In the genomic region with DNA sequence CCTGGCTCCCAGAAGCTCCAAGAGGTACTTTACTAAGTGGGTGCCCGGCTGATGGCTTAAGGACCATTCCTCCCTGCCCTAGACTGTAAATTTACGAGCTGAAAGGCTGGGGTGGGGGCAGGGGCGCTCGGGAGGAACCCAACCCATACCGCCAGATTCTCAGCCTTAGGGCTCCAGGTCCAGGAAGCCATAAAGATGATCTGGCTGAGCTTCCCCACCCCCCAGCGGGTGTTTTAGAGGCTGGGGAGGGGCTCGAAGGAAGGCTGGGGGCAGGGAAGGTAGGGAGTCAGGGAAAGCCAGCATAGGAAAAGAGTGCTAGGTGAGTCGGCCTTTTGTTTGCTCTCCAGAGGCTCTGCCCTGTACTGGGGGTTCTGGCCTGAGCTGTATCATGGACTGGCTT, we compare ENCODE assay signal across 11 mouse cellular contexts. TPM values are rescaled to one million over a fixed set of nuclear protein-coding genes. Genes with fewer than 3 reads are reported as not detected.
DNase-seq lines count a peak whose midpoint lies in the region; ATAC-seq and TF ChIP-seq lines count a peak whose summit lies in the region.
"Had no signal": no experiment of that assay in that cellular context is flagged by ENCODE, and none has a peak within 500 bp of the region (broad histone marks: within the 10 kb centered on the region; RNA-seq: fewer than 3 reads in every experiment).

No protein-coding gene starts in this region.

- no peak for TF ChIP-seq CTCF in heart, adult 2 months (IDR thresholded peaks at IDR 0.05)
- TF ChIP-seq CTCF in kidney, postnatal 0 days (IDR thresholded peaks at IDR 0.05; ENCODE audit: low read depth), result no peak
- TF ChIP-seq CTCF in ES-Bruce4 (IDR thresholded peaks at IDR 0.05; ENCODE audit: low read depth, low read length), result no peak

- 61% methylated on average over 8 of the region's 8 CpGs for WGBS in heart, adult 2 months
- WGBS in kidney, postnatal 0 days, result 6% methylated on average over 8 of the region's 8 CpGs
- WGBS in intestine, embryonic 16.5 days, result 15% methylated on average over 8 of the region's 8 CpGs

- no peak overlapping the region for H3K9ac ChIP-seq in heart, adult 2 months (ENCODE audit: low read depth, low read length)
- 0 out of 2 replicates have a peak overlapping the region, but pooled peaks have one; percentile 4 for H3K9ac ChIP-seq in kidney, postnatal 0 days (ENCODE audit: low read depth, low read length)
- 0 out of 2 replicates have a peak overlapping the region, but pooled peaks have one; percentile 7 for H3K9ac ChIP-seq in ES-Bruce4 (ENCODE audit: low read depth, poor library complexity, severe bottlenecking)
- H3K9ac ChIP-seq in intestine, embryonic 16.5 days (ENCODE audit: low read depth, low read length), result peak overlapping the region; percentile 45; the same call in 1 of the 2 replicates
- H3K9ac ChIP-seq: liver, embryonic 15.5 days had no signal

- TF ChIP-seq EP300 in heart, adult 2 months (IDR thresholded peaks at IDR 0.05; ENCODE audit: insufficient read depth, low read depth, low read length), result no peak
- TF ChIP-seq EP300 in ES-Bruce4 (IDR thresholded peaks at IDR 0.05; ENCODE audit: insufficient read depth, low read depth, low read length), result peak; percentile 91

- no peaks in the 10 kb centered on the region for H3K27me3 ChIP-seq in heart, adult 2 months (ENCODE audit: control insufficient read depth, insufficient read depth, low read length)
- H3K27me3 ChIP-seq in kidney, postnatal 0 days (ENCODE audit: insufficient read depth, low read length), result no peaks in the 10 kb centered on the region
- H3K27me3 ChIP-seq in ES-Bruce4 (ENCODE audit: control insufficient read depth, insufficient read depth, low read length, poor library complexity, severe bottlenecking), result no peaks in the 10 kb centered on the region
- no peaks in the 10 kb centered on the region for H3K27me3 ChIP-seq in intestine, embryonic 16.5 days (replicated peaks; ENCODE audit: control insufficient read depth, insufficient read depth, low read length)

- TF ChIP-seq POLR2A in heart, adult 2 months (IDR thresholded peaks at IDR 0.05; ENCODE audit: insufficient read depth, low read depth, low read length), result no peak
- no peak for TF ChIP-seq POLR2A in ES-Bruce4 (IDR thresholded peaks at IDR 0.05; ENCODE audit: insufficient read depth, low read length)

- H3K4me2 ChIP-seq in kidney, postnatal 0 days (ENCODE audit: low read length), result no peak overlapping the region; the same call in 1 of the 2 replicates
- H3K4me2 ChIP-seq in intestine, embryonic 16.5 days (ENCODE audit: low read depth, low read length), result no peak overlapping the region
- H3K4me2 ChIP-seq: liver, embryonic 15.5 days had no signal

- no peak overlapping the region for H3K4me3 ChIP-seq in heart, adult 2 months
- no peak overlapping the region for H3K4me3 ChIP-seq in kidney, postnatal 0 days (replicated peaks; ENCODE audit: low read depth, low read length)
- 0 out of 2 replicates have a peak overlapping the region, but pooled peaks have one; percentile 8 for H3K4me3 ChIP-seq in ES-Bruce4 (ENCODE audit: low read depth, low read length)
- H3K4me3 ChIP-seq in intestine, embryonic 16.5 days (ENCODE audit: low read length), result no peak overlapping the region
- H3K4me3 ChIP-seq: liver, embryonic 15.5 days had no signal

- H3K9me3 ChIP-seq in kidney, postnatal 0 days (replicated peaks; ENCODE audit: low read length), result no peaks in the 10 kb centered on the region
- no peaks in the 10 kb centered on the region for H3K9me3 ChIP-seq in ES-Bruce4 (replicated peaks; ENCODE audit: control insufficient read depth, insufficient read depth, low read length, poor library complexity, severe bottlenecking)
- no peaks in the 10 kb centered on the region for H3K9me3 ChIP-seq in intestine, embryonic 16.5 days (ENCODE audit: control insufficient read depth, low read length)
- H3K9me3 ChIP-seq: liver, embryonic 15.5 days had no signal

- no peak for DNase-seq in heart, adult 2 months
- DNase-seq in heart, postnatal 25 days (ENCODE audit: low spot score), result no peak
- no peak for DNase-seq in kidney, postnatal 0 days (ENCODE audit: low spot score)
- DNase-seq in kidney, postnatal 10 days, result no peak
- no peak for DNase-seq in ovary, postnatal 14 days (ENCODE audit: low spot score)
- no peak for DNase-seq in layer of hippocampus, postnatal 36 days
- DNase-seq: kidney, adult 8-10 months had no signal

- no peak; the same call in 1 of the 2 replicates for ATAC-seq in kidney, postnatal 0 days (replicated peaks; ENCODE audit: low FRiP score, low read depth)
- 0 out of 2 replicates have a peak, but pooled peaks have one; percentile 8 for ATAC-seq in intestine, embryonic 16.5 days

- H3K4me1 ChIP-seq in heart, adult 2 months (ENCODE audit: control insufficient read depth, insufficient read depth, low read length), result peaks cover 26% of the 10 kb centered on the region
- H3K4me1 ChIP-seq in kidney, postnatal 0 days (replicated peaks; ENCODE audit: insufficient read depth, low read length), result peaks cover 72% of the 10 kb centered on the region
- peaks cover 22% of the 10 kb centered on the region for H3K4me1 ChIP-seq in ES-Bruce4 (ENCODE audit: control insufficient read depth, insufficient read depth, low read length)
- peaks cover 59% of the 10 kb centered on the region for H3K4me1 ChIP-seq in intestine, embryonic 16.5 days (ENCODE audit: control insufficient read depth, insufficient read depth, low read length)
- H3K4me1 ChIP-seq: liver, embryonic 15.5 days had no signal

- intact Hi-C loops in heart, adult 2 months (cut with DNase I), result no loop called here
- intact Hi-C loops in heart, postnatal 25 days (cut with DNase I), result no loop called here

- H3K36me3 ChIP-seq in heart, adult 2 months (ENCODE audit: control insufficient read depth, insufficient read depth, low read length), result no peaks in the 10 kb centered on the region
- no peaks in the 10 kb centered on the region for H3K36me3 ChIP-seq in kidney, postnatal 0 days (ENCODE audit: insufficient read depth, low read length)
- no peaks in the 10 kb centered on the region for H3K36me3 ChIP-seq in ES-Bruce4 (ENCODE audit: control insufficient read depth, insufficient read depth, low read length, poor library complexity, severe bottlenecking)
- H3K36me3 ChIP-seq in intestine, embryonic 16.5 days (ENCODE audit: control insufficient read depth, insufficient read depth, low read length), result no peaks in the 10 kb centered on the region
- H3K36me3 ChIP-seq: liver, embryonic 15.5 days had no signal

- no peaks in the 10 kb centered on the region for H3K79me2 ChIP-seq in heart, adult 2 months (replicated peaks; ENCODE audit: control insufficient read depth, insufficient read depth, low read length)

- H3K27ac ChIP-seq in heart, adult 2 months, result peak overlapping the region; percentile 58; the same call in 1 of the 2 replicates
- H3K27ac ChIP-seq in kidney, postnatal 0 days, result peak overlapping the region; percentile 79
- H3K27ac ChIP-seq in ES-Bruce4 (ENCODE audit: insufficient read depth, low read length), result peak overlapping the region; percentile 77
- H3K27ac ChIP-seq in intestine, embryonic 16.5 days (ENCODE audit: low read length), result peak overlapping the region; percentile 54
- H3K27ac ChIP-seq: liver, embryonic 15.5 days had no signal

RNA-seq across cellular contexts. Expression of a gene that starts 17.8 kb away (rescaled TPM):
- total RNA-seq in heart, adult 2 months (2021), result 10 to 100 TPM; 11.0 to 12.6 TPM
- 12.2 and 15.0 TPM in 2 replicates for polyA plus RNA-seq in heart, adult 2 months (2012; rRNA removed)
- 10 to 100 TPM; 15.2 to 18.4 TPM for total RNA-seq in heart, postnatal 25 days (2021)
- 7.8 TPM in 2 replicates for polyA plus RNA-seq in kidney, postnatal 0 days (2015; fragmentation: Nextera tagmentation; extraction: Ambion mirVana)
- 36.7 and 43.2 TPM in 2 replicates for polyA plus RNA-seq in ES-Bruce4 (2011; ENCODE audit: insufficient read depth, insufficient read length, low read depth, missing spikeins)
- polyA plus RNA-seq in intestine, embryonic 16.5 days (2015; fragmentation: Nextera tagmentation; extraction: Ambion mirVana), result 4.3 and 4.6 TPM in 2 replicates
- total RNA-seq in layer of hippocampus, postnatal 36 days (2021), result 10 to 100 TPM; 14.0 to 14.1 TPM
- total RNA-seq: common myeloid progenitor, adult 5-6 weeks had no signal
